Comparison of ENCODE assay signal across 10 mouse cellular contexts in the genomic region with DNA sequence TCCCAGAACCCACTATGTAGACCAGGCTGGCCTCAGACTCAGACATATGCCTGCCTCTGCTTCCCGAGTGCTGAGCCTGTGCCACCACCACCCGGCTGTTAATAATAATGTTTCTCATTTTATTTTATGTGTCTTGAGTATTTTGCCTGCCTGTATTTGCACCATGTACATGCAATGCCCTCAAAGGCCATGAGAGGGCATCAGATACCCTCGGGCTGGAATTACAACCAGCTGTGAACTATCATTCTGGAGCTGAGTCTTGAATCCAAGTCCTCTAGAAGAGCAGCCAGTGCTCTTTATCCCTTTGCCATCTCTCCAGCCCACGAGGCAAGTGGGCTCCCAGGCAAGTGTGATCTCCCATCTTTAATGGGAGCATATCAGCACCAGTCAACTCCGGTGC. TPM values are rescaled to one million over a fixed set of nuclear protein-coding genes. Genes with fewer than 3 reads are reported as not detected.
DNase-seq lines count a peak whose midpoint lies in the region; ATAC-seq and TF ChIP-seq lines count a peak whose summit lies in the region.
"Had no signal": no experiment of that assay in that cellular context is flagged by ENCODE, and none has a peak within 500 bp of the region (broad histone marks: within the 10 kb centered on the region; RNA-seq: fewer than 3 reads in every experiment).

No protein-coding gene starts in this region.

- no peaks in the 10 kb centered on the region for H3K27me3 ChIP-seq in embryonic facial prominence, embryonic 14.5 days (replicated peaks; ENCODE audit: control insufficient read depth, insufficient read depth, low read length)
- H3K27me3 ChIP-seq: heart, embryonic 15.5 days had no signal

- H3K9ac ChIP-seq in embryonic facial prominence, embryonic 14.5 days (ENCODE audit: low read depth, low read length), result no peak overlapping the region
- H3K9ac ChIP-seq: heart, embryonic 15.5 days; midbrain, embryonic 12.5 days had no signal

- no peaks in the 10 kb centered on the region for H3K9me3 ChIP-seq in embryonic facial prominence, embryonic 14.5 days (ENCODE audit: control insufficient read depth, low read length)
- H3K9me3 ChIP-seq: heart, embryonic 15.5 days; midbrain, embryonic 12.5 days had no signal

- no peak overlapping the region for H3K4me2 ChIP-seq in embryonic facial prominence, embryonic 14.5 days (ENCODE audit: low read depth, low read length)
- H3K4me2 ChIP-seq: heart, embryonic 15.5 days; midbrain, embryonic 12.5 days had no signal

- TF ChIP-seq POLR2A in lung, adult 2 months (IDR thresholded peaks at IDR 0.05; ENCODE audit: borderline replicate concordance, extremely low read depth, low read depth, low read length), result no peak

- 34% methylated on average over 5 of the region's 5 CpGs for WGBS in embryonic facial prominence, embryonic 14.5 days
- WGBS in lung, adult 2 months, result 19% methylated on average over 5 of the region's 5 CpGs

- peak; percentile 62 to 88 for DNase-seq in adrenal gland, adult (ENCODE audit: inconsistent age in 2 of 2, low spot score in 1 of 2)
- DNase-seq in adrenal gland, postnatal 4 days (ENCODE audit: low spot score in 2 of 2), result no peak
- peak; percentile 11 for DNase-seq in left cerebral cortex, postnatal 4 days
- DNase-seq in left cerebral cortex, postnatal 10 days (ENCODE audit: extremely low spot score in 1 of 2, low spot score in 2 of 2), result no peak
- peak; percentile 79 for DNase-seq in R1 (ENCODE audit: low read depth, low spot score)
- DNase-seq in embryonic facial prominence, embryonic 14.5 days (ENCODE audit: low spot score), result peak; percentile 14
- DNase-seq in lung, adult 2 months, result peak; percentile 58
- DNase-seq in frontal cortex, postnatal 14 days (ENCODE audit: low spot score in 2 of 2), result no peak

- TF ChIP-seq CTCF in lung, adult 2 months (IDR thresholded peaks at IDR 0.05; ENCODE audit: insufficient read depth, low read length), result no peak; the same call in 1 of the 2 replicates

- no peak overlapping the region for H3K4me3 ChIP-seq in embryonic facial prominence, embryonic 14.5 days (ENCODE audit: low read depth, low read length)
- no peak overlapping the region for H3K4me3 ChIP-seq in lung, adult 2 months (replicated peaks; ENCODE audit: extremely low read depth, low read depth, low read length)
- H3K4me3 ChIP-seq: heart, embryonic 15.5 days; midbrain, embryonic 12.5 days had no signal

- no peaks in the 10 kb centered on the region for H3K36me3 ChIP-seq in embryonic facial prominence, embryonic 14.5 days (ENCODE audit: control insufficient read depth, insufficient read depth, low read length)
- H3K36me3 ChIP-seq: heart, embryonic 15.5 days; midbrain, embryonic 12.5 days had no signal

- no peak overlapping the region for H3K27ac ChIP-seq in embryonic facial prominence, embryonic 14.5 days (replicated peaks; ENCODE audit: low read depth, low read length)
- H3K27ac ChIP-seq: heart, embryonic 15.5 days; midbrain, embryonic 12.5 days had no signal

- ATAC-seq in embryonic facial prominence, embryonic 14.5 days (ENCODE audit: low read depth), result no peak

- intact Hi-C loops in left cerebral cortex, postnatal 4 days (cut with DNase I), result no loop called here
- intact Hi-C loops in left cerebral cortex, postnatal 10 days (cut with DNase I), result no loop called here

- no peaks in the 10 kb centered on the region for H3K4me1 ChIP-seq in embryonic facial prominence, embryonic 14.5 days (ENCODE audit: control insufficient read depth, insufficient read depth, low read length)
- no peaks in the 10 kb centered on the region for H3K4me1 ChIP-seq in lung, adult 2 months (ENCODE audit: control insufficient read depth, insufficient read depth, low read length)
- H3K4me1 ChIP-seq: midbrain, embryonic 12.5 days had no signal

RNA-seq across cellular contexts. Expression of a gene that starts 10.2 kb away (rescaled TPM):
- total RNA-seq in adrenal gland, postnatal 4 days (2021), result 10 to 100 TPM; 15.4 to 16.7 TPM
- 10 to 100 TPM in 1 of 2 experiments, 1 to 10 TPM in 1; 7.6 to 11.8 TPM for total RNA-seq in left cerebral cortex, postnatal 4 days (2021)
- 1 to 10 TPM; 8.7 to 9.6 TPM for total RNA-seq in left cerebral cortex, postnatal 10 days (2021)
- polyA plus RNA-seq in embryonic facial prominence, embryonic 14.5 days (2014; fragmentation: Nextera tagmentation; extraction: Ambion mirVana), result 12.6 and 14.8 TPM in 2 replicates
- polyA plus RNA-seq in lung, adult 2 months (2012; rRNA removed), result 14.0 and 19.4 TPM in 2 replicates

RNA-seq across cellular contexts. Expression of a gene that starts 33.3 kb away (rescaled TPM):
- 1 to 10 TPM in 1 of 2 experiments, under 1 TPM in 1; 0.11 to 1.8 TPM for total RNA-seq in adrenal gland, postnatal 4 days (2021)
- total RNA-seq in left cerebral cortex, postnatal 4 days (2021), result not detected
- total RNA-seq in left cerebral cortex, postnatal 10 days (2021), result not detected
- polyA plus RNA-seq in embryonic facial prominence, embryonic 14.5 days (2014; fragmentation: Nextera tagmentation; extraction: Ambion mirVana), result not detected in 2 replicates
- 1.5 and 1.9 TPM in 2 replicates for polyA plus RNA-seq in lung, adult 2 months (2012; rRNA removed)
- polyA plus RNA-seq: heart, embryonic 15.5 days; midbrain, embryonic 12.5 days had no signal

RNA-seq across cellular contexts. Expression of a gene that starts 42.2 kb away (rescaled TPM):
- total RNA-seq in adrenal gland, postnatal 4 days (2021), result 10 to 100 TPM in 1 of 2 experiments, 1 to 10 TPM in 1; 7.7 to 10.2 TPM
- 10 to 100 TPM; 69.3 to 71.4 TPM for total RNA-seq in left cerebral cortex, postnatal 4 days (2021)
- total RNA-seq in left cerebral cortex, postnatal 10 days (2021), result 10 to 100 TPM; 51.2 to 59.2 TPM
- 3.9 and 4.0 TPM in 2 replicates for polyA plus RNA-seq in embryonic facial prominence, embryonic 14.5 days (2014; fragmentation: Nextera tagmentation; extraction: Ambion mirVana)
- polyA plus RNA-seq in lung, adult 2 months (2012; rRNA removed), result 0.52 and 0.65 TPM in 2 replicates

RNA-seq across cellular contexts. Expression of a gene that starts 43.6 kb away (rescaled TPM):
- total RNA-seq in adrenal gland, postnatal 4 days (2021), result 100 to 1,000 TPM in 1 of 2 experiments, 10 to 100 TPM in 1; 10.1 to 212 TPM
- total RNA-seq in left cerebral cortex, postnatal 4 days (2021), result 10 to 100 TPM; 60.0 to 67.3 TPM
- 10 to 100 TPM; 74.5 to 75.4 TPM for total RNA-seq in left cerebral cortex, postnatal 10 days (2021)
- 9.9 and 11.3 TPM in 2 replicates for polyA plus RNA-seq in embryonic facial prominence, embryonic 14.5 days (2014; fragmentation: Nextera tagmentation; extraction: Ambion mirVana)
- polyA plus RNA-seq in lung, adult 2 months (2012; rRNA removed), result 25.0 and 30.8 TPM in 2 replicates

RNA-seq across cellular contexts. Expression of a gene that starts 47.9 kb away (rescaled TPM):
- not detected for total RNA-seq in adrenal gland, postnatal 4 days (2021)
- total RNA-seq in left cerebral cortex, postnatal 4 days (2021), result under 1 TPM; 0.26 to 0.30 TPM
- 1 to 10 TPM in 1 of 2 experiments, under 1 TPM in 1; 0.61 to 1.1 TPM for total RNA-seq in left cerebral cortex, postnatal 10 days (2021)
- polyA plus RNA-seq in embryonic facial prominence, embryonic 14.5 days (2014; fragmentation: Nextera tagmentation; extraction: Ambion mirVana), result 0.17 TPM in 1 of 2 replicates, not detected in the other
- polyA plus RNA-seq in lung, adult 2 months (2012; rRNA removed), result 0.11 TPM in 1 of 2 replicates, not detected in the other
- polyA plus RNA-seq: heart, embryonic 15.5 days; midbrain, embryonic 12.5 days had no signal

Comparison
In these comparisons a context has a peak if more than half of its experiments do, and no peak if none do; other contexts are left out.
1. DNase-seq: peak in adrenal gland, adult (2 of 2), left cerebral cortex, postnatal 4 days (single experiment), R1 (single experiment), embryonic facial prominence, embryonic 14.5 days (single experiment) and lung, adult 2 months (single experiment); none in adrenal gland, postnatal 4 days (0 of 2), left cerebral cortex, postnatal 10 days (0 of 2) and frontal cortex, postnatal 14 days (0 of 2).
2. RNA of a gene that starts 42.2 kb away (total RNA-seq): 69.3 to 71.4 TPM in left cerebral cortex, postnatal 4 days and 51.2 to 59.2 TPM in left cerebral cortex, postnatal 10 days; 7.7 to 10.2 TPM in adrenal gland, postnatal 4 days; every median in the first group is over 4 times any median in the second.